Mouse (Mus musculus): ENCODE results near the gene Gm49336.

The Gm49336 gene

GRCm38 (mm10) chr14:60251281-60252003, at the start of gene Gm49336, which contains the start of gene Nupl1:
Gene Gm49336 (minus strand): TSS chr14:60251507.
Gene Nupl1 (minus strand): TSS chr14:60251431.
- peak; percentile 100 for DNase-seq (ENCODE audit: low read depth, low spot score)

- no peak for DNase-seq (ENCODE audit: low read depth, low spot score)
Observed at GRCm38 (mm10) chr14:60301024-60301423, 49.7 kb upstream of the Gm49336 start.

GRCm38 (mm10) chr14:60300224-60300991, 49.1 kb upstream of the Gm49336 start:
- DNase-seq (ENCODE audit: low read depth, low spot score) = no peak

GRCm38 (mm10) chr14:60295531-60295930, 44.2 kb upstream of the Gm49336 start:
- no peak for DNase-seq (ENCODE audit: low read depth, low spot score)

DNA sequence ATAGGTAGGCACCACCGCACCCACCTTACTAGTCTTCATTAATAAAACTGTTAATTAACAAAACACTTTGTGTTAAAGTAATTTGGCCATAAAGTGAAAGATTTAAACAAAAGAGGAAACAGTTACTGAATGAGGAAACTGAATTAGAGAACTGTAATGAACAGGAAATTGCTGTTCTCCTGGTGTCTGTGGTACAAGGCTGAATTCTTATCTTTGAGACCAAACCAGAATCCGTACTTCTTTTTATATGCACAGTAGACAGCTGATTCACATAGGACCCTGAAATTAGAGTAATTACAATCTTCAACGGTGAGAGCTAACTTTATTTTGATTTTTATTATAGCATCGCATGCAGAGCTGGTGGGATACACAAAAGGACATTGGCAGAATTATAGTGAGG, 39.1 kb upstream of the Gm49336 start:
- DNase-seq (ENCODE audit: low read depth, low spot score) = no peak

- DNase-seq (ENCODE audit: low read depth, low spot score) = no peak
Observed at GRCm38 (mm10) chr14:60286194-60286863, 35.0 kb upstream of the Gm49336 start.

- no peak for DNase-seq (ENCODE audit: low read depth, low spot score)
Observed at GRCm38 (mm10) chr14:60275301-60276276, 24.3 kb upstream of the Gm49336 start.

DNA sequence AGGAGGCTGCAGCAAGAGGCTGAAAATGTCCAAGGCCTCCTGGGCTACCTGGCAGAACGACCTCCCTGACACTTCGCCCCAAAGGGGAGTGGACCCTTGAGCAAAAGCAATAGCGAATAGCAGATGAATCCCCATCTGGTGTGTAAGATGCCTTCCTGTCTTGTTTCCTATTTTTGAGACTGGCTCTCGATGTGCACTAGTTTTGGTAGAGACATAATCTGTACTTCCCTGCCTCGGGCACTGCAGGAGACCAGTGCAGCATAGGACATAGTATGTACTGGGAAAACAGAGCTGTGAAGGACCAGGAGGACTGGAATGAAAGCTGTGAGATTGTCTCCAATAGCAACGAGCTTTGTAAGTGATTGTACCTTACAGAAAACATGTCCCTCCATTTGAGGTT, 22.0 kb upstream of the Gm49336 start:
- DNase-seq (ENCODE audit: low read depth, low spot score) = no peak

DNA sequence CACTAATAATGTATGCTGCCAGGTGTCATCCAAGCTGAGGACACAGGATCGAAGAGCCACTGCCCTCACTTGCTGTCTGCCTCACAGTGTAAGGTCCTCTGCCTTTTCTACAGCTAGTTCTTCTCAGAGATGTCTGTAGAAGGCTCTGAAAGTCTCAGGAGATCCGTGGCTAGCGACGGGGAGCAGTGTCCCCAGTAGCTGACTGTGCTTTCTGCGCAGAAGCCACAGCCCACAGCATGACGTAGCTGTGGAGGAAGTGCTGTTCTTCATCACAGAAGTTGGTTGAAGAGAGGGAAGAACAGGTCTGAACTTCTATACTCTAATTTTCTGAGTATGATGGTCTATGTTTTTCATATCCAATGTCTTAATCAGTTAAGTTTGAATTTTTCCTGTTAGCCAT, 18.0 kb upstream of the Gm49336 start:
- peak; percentile 78 for DNase-seq (ENCODE audit: low read depth, low spot score)

DNA sequence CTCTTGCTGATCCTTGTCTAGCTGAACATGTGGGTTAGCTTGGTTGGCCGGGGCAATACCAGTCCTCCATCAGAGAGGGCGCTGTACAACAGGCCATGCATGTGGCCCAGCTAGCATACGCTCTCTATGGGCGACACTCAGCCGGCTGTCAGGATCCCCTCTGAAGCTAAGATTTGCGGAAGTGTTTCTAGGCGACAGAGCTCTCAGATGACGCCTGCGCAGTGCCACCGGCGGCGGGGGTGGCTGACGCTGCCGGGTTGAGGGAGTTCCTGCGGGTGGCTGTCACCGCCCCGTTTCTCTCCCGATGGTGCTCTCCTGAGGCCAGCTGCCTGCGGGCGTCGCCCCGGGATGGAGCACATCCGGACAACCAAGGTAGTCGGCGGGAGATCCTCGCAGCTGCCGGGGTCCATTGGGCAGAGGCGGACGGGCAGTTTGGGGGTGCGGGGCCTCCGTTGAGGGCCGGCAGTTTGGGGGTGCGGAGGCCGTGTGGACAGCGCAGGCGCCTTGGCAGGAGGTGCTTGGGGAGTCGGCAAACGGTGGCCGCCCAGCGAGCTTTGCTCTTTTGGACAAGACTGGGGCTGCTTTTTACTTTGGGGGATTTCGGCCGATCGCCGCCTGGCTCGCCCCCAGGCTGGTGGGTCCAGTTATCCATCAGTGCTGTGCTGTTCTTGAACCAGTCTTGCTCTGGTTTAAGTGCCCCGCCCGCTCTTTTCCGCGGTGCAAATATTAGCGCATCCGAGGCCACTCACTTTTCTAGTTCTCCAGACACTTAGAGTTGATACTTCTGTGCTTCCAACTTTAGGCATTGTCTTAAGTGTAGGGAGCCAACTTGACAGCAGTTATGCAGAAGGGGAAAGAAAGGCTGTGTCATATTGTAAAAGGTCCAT, 13.9 kb upstream of the Gm49336 start, which contains the start of gene Mtmr6:
TSS of gene Mtmr6 (plus strand) at position 239 of the 887 bp plus-strand sequence.
- DNase-seq (ENCODE audit: low read depth, low spot score) = peak; percentile 100

- DNase-seq (ENCODE audit: low read depth, low spot score) = no peak
Observed at GRCm38 (mm10) chr14:60262316-60262715, 11.0 kb upstream of the Gm49336 start.

GRCm38 (mm10) chr14:60257851-60258250, 6.5 kb upstream of the Gm49336 start:
- DNase-seq (ENCODE audit: low read depth, low spot score) = no peak

DNA sequence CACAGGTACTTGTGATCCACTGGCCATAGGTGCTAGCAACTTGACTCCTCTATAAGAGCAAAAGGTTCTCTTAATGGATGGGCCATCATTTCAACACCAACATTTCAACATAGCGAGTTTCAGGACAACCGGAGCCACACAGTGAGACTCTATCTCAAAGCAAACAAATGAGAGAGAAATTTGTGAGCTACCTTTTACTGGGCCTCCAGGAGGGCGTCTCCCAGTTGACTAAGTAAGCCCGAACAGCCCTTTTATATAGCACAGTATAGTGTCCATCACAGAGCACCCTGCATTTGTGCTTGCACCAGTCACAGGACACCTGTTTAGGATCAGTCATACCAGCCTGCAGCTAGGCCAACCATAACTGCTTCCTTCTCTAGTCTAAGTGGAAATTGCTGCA, 5.8 kb upstream of the Gm49336 start:
- DNase-seq (ENCODE audit: low read depth, low spot score) = no peak

DNA sequence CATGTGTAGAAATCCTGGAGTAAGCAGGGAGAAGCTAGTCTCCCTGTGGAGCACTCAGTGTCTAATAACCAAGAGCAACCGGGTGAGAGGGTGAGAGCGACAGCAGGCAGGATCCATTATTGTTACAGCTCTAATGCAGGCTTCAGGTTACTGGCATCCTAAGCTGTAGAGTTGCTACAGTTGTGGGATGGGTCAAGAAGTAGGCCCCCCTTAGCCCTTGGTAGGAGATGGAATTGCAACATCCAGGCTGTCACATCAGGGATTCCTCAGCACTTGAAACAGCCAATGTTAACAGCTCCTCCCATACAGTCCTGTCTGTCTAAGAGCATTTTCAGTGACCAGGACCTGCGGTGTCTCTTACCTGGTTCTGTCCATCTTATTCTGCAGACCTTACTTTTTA, 5.0 kb upstream of the Gm49336 start:
- DNase-seq (ENCODE audit: low read depth, low spot score) = no peak

- no peak for DNase-seq (ENCODE audit: low read depth, low spot score)
Observed at GRCm38 (mm10) chr14:60254774-60255173, 3.5 kb upstream of the Gm49336 start.

DNA sequence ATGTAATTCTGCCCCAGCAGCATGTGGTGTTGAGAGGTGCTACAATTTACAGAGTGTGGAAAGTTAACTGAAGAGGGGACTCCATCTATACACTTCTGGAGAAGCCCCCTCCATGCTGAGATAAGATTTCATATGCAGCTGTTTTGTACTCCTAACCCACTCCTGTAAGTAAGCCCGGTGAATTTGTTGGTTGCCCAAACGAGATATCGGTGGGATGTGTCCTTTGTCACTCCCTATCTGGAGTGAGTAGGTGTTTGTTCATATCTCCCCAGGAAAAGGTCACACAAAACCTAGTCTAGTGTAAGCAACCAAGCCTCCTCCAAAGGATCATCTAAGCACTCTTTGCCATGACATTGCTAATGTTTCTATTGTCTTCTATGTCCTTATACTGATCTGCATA, 2.2 kb upstream of the Gm49336 start:
- DNase-seq (ENCODE audit: low read depth, low spot score) = no peak

DNA sequence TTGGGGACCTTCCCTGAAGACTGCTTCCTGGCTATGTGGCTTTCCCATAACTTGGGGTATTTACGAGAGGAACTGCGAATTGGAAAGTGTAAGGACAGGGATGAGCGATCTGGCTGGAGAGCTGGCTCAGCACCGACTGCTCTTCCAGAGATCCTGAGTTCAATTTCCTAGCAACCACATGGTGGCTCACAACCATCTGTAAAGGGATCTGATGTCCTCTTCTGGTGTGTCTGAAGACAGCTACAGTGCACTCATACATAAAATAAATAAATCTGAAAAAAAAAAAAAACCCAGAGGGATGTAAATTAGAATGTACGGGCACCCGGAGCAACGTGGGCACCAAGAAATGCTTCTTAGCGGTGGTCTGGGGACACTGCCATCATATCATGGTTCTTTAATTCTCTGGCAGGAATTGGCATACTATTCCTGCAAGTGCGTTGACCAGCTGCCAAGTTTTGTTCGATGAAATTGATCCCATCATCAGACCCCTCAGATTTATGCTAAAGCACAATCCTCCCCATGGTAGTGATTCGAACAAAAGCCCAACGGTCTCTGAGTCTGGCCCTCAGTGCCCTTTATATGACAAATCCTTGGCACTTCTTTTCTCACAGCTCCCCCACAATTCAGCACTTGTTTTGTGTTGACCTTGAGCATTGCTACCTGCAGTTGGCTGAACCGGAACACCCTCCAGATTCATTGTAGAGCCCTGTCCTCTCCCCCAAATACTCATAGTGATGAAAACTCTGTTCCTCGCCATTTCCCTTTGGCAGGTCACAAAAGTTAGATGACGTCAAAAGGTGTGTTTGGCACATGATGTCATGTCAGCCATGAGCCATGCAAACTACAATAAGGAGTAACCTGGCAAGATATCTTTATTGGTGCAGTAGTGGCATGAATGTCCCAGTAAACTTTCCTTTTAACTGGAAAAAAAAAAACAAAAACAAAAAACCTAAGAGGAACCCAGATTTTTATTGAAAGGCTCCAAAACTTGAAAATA, 995 bp upstream of the Gm49336 start:
- DNase-seq (ENCODE audit: low read depth, low spot score) = peak; percentile 21

- peak; percentile 69 for DNase-seq (ENCODE audit: low read depth, low spot score)
Observed at GRCm38 (mm10) chr14:60250879-60251278, 428 bp downstream of the Gm49336 start.

GRCm38 (mm10) chr14:60250366-60250765, 941 bp downstream of the Gm49336 start:
- DNase-seq (ENCODE audit: low read depth, low spot score) = peak; percentile 26

All from CD4-positive, CD25-positive, alpha-beta regulatory T cell, adult 2 months (primary cell).